Mouse (Mus musculus): ENCODE data around the gene Nrg4. TPM values are rescaled to one million over a fixed set of nuclear protein-coding genes. Genes with fewer than 3 reads are reported as not detected.

Gene Nrg4
- polyA plus RNA-seq, 1 experiment: 0.19 TPM

- Histone ChIP-seq H3K27me3 (ENCODE audit: control insufficient read depth, insufficient read depth, insufficient read length) (no peaks in the 10 kb centered on the region), H3K79me2 (ENCODE audit: control insufficient read depth, insufficient read depth) (peaks cover 11% of the 10 kb centered on the region), H3K4me3 (no peak overlapping the region), H3ac (ENCODE audit: control insufficient read depth, insufficient read length) (no peak overlapping the region), H3K4me2 (ENCODE audit: low read depth) (no peak overlapping the region), H3K36me3 (ENCODE audit: control insufficient read depth, insufficient read depth) (peaks cover 5% of the 10 kb centered on the region)
- TF ChIP-seq POLR2A (IDR thresholded peaks at IDR 0.05; ENCODE audit: insufficient read length, low read depth): no peak
- TF ChIP-seq REST (IDR thresholded peaks at IDR 0.05; ENCODE audit: insufficient read depth, insufficient read length): no peak
- TF ChIP-seq TCF12 (IDR thresholded peaks at IDR 0.05; ENCODE audit: insufficient read depth, poor library complexity, severe bottlenecking): no peak
- TF ChIP-seq SRF (IDR thresholded peaks at IDR 0.05; ENCODE audit: control insufficient read depth, insufficient read length, low read depth): no peak
- TF ChIP-seq E2F4 (IDR thresholded peaks at IDR 0.05; ENCODE audit: insufficient read depth): no peak
- TF ChIP-seq MYOD1 (IDR thresholded peaks at IDR 0.05; ENCODE audit: control insufficient read depth in 1 of 3, insufficient read length in 2 of 3, low read depth in 2 of 3): no peak
- TF ChIP-seq TCF3 (IDR thresholded peaks at IDR 0.05; ENCODE audit: insufficient read length, low read depth): no peak
These were observed 154.4 kb downstream of the Nrg4 start for GRCm38 (mm10) chr9:55172195-55172685.

GRCm38 (mm10) chr9:55170655-55171412 lies 155.8 kb downstream of the Nrg4 start:
- H3K36me3 ChIP-seq (ENCODE audit: control insufficient read depth, insufficient read depth): peaks cover 5% of the 10 kb centered on the region
- H3K4me3 ChIP-seq: no peak overlapping the region
- H3ac ChIP-seq (ENCODE audit: control insufficient read depth, insufficient read length): no peak overlapping the region
- peaks cover 11% of the 10 kb centered on the region for H3K79me2 ChIP-seq (ENCODE audit: control insufficient read depth, insufficient read depth)
- no peaks in the 10 kb centered on the region for H3K27me3 ChIP-seq (ENCODE audit: control insufficient read depth, insufficient read depth, insufficient read length)
- H3K4me2 ChIP-seq (ENCODE audit: low read depth): no peak overlapping the region
- TF ChIP-seq USF1 (IDR thresholded peaks at IDR 0.05; ENCODE audit: low read depth) (no peak), MYOG (IDR thresholded peaks at IDR 0.05; ENCODE audit: control insufficient read depth in 1 of 3, insufficient read depth in 1 of 3, insufficient read length in 2 of 3, low read depth in 2 of 3) (no peak), SRF (IDR thresholded peaks at IDR 0.05; ENCODE audit: control insufficient read depth, insufficient read length, low read depth) (no peak), MAX (IDR thresholded peaks at IDR 0.05; ENCODE audit: low read depth) (no peak), CEBPB (IDR thresholded peaks at IDR 0.05; ENCODE audit: insufficient read depth, poor library complexity, severe bottlenecking) (no peak), POLR2A (IDR thresholded peaks at IDR 0.05; ENCODE audit: insufficient read length, low read depth) (no peak), E2F4 (IDR thresholded peaks at IDR 0.05; ENCODE audit: insufficient read depth) (no peak), REST (IDR thresholded peaks at IDR 0.05; ENCODE audit: insufficient read depth, insufficient read length) (no peak), TCF12 (IDR thresholded peaks at IDR 0.05; ENCODE audit: insufficient read depth, poor library complexity, severe bottlenecking) (no peak), POLR2AphosphoS2 (IDR thresholded peaks at IDR 0.05; ENCODE audit: insufficient read length, low read depth) (no peak), TCF3 (IDR thresholded peaks at IDR 0.05; ENCODE audit: insufficient read length, low read depth) (no peak), MYOD1 (IDR thresholded peaks at IDR 0.05; ENCODE audit: control insufficient read depth in 1 of 3, insufficient read length in 2 of 3, low read depth in 2 of 3) (no peak)

Other genes starting within 250 kb of the Nrg4 start
- gene Ube2q2, start 178.0 kb downstream of the Nrg4 start, polyA plus RNA-seq (2012; fragmentation: generic; extraction: Trizol): 8.9 TPM
- 22.1 TPM for gene Fbxo22, start 117.9 kb downstream of the Nrg4 start, polyA plus RNA-seq (2012; fragmentation: generic; extraction: Trizol)
- not detected for gene Tmem266, start 69 bp upstream of the Nrg4 start, polyA plus RNA-seq (2012; fragmentation: generic; extraction: Trizol)
- gene Etfa, start 185.4 kb upstream of the Nrg4 start, polyA plus RNA-seq (2012; fragmentation: generic; extraction: Trizol): 98.3 TPM
- gene Isl2, start 211.8 kb upstream of the Nrg4 start, polyA plus RNA-seq (2012; fragmentation: generic; extraction: Trizol): 3.2 TPM